Mouse (Mus musculus): ENCODE measurements at regions not wholly inside any gene's neighbourhood (a gene's known extent, or its start where the extent isn't known, plus 50 kb on each side); places are given as distances from the start of the nearest gene placed in this dataset.

DNA sequence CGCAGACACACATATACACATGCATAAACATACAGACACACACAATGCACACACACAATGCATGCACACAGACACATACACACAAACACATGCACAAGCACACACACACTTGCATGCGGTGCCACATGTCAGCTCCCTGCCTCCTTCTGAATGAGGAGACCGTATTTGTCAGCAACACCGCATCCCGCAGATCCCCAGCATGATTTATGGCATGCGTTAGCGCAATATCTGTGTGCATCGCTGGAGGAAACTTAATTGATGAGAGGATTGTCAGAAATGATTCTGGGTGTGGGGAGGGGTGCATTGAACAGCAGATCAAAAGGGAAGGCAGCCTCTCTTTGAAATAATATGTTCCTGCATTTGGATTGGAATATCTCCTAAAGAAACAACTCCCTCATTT is 150.3 kb upstream of the Cdh4 start:
- Histone ChIP-seq H3K36me3 (replicated peaks in 1 of 2; ENCODE audit: control insufficient read depth in 1 of 2, insufficient read depth in 1 of 2, low read length in 1 of 2) (no peaks in the 10 kb centered on the region), H3K4me2 (ENCODE audit: insufficient read depth, low read depth, poor library complexity, severe bottlenecking) (no peak overlapping the region), H3K27me3 (replicated peaks) (no peaks in the 10 kb centered on the region), H3K9ac (ENCODE audit: insufficient read depth, low read depth) (no peak overlapping the region), H3K79me2 (replicated peaks; ENCODE audit: control insufficient read depth, extremely low read depth, insufficient read depth, poor library complexity, severe bottlenecking) (no peaks in the 10 kb centered on the region), H3K4me3 (replicated peaks in 1 of 3; ENCODE audit: low read depth in 2 of 3, low read length in 2 of 3, poor library complexity in 1 of 3) (no peak overlapping the region), H3K27ac (ENCODE audit: insufficient read depth, low read depth) (no peak overlapping the region), H3K4me1 (ENCODE audit: control insufficient read depth in 1 of 2, insufficient read depth in 2 of 2) (no peaks in the 10 kb centered on the region), H3K9me3 (replicated peaks; ENCODE audit: low read length) (peaks cover 94% of the 10 kb centered on the region)
- dilution Hi-C loops (cut with MboI; ENCODE audit: extremely low pct_ligation_motif_present, extremely low pct_unique_long_range_greater_than_20kb, low sequenced_read_pairs) (no loop called here), in situ Hi-C loops (cut with MboI; ENCODE audit: low pct_ligation_motif_present, low pct_unique_long_range_greater_than_20kb, low sequenced_read_pairs) (no loop called here)
- no peak for DNase-seq (ENCODE audit: extremely low read depth)
- no peak for TF ChIP-seq CHD2 (IDR thresholded peaks at IDR 0.05; ENCODE audit: low read length)
- no peak for TF ChIP-seq UBTF (IDR thresholded peaks at IDR 0.05; ENCODE audit: low read depth, low read length)
- no peak for TF ChIP-seq MEF2A (IDR thresholded peaks at IDR 0.05; ENCODE audit: borderline replicate concordance, low read depth, low read length)
- TF ChIP-seq CTCF (conservative IDR thresholded peaks at IDR 0.05 in 1 of 2, IDR thresholded peaks at IDR 0.05 in 1 of 2; ENCODE audit: low read depth in 2 of 2, low read length in 2 of 2) = no peak
- no peak for TF ChIP-seq ETS1 (conservative IDR thresholded peaks at IDR 0.05; ENCODE audit: low read depth, low read length)
- TF ChIP-seq NRF1 (IDR thresholded peaks at IDR 0.05; ENCODE audit: low read depth, low read length) = no peak

DNA sequence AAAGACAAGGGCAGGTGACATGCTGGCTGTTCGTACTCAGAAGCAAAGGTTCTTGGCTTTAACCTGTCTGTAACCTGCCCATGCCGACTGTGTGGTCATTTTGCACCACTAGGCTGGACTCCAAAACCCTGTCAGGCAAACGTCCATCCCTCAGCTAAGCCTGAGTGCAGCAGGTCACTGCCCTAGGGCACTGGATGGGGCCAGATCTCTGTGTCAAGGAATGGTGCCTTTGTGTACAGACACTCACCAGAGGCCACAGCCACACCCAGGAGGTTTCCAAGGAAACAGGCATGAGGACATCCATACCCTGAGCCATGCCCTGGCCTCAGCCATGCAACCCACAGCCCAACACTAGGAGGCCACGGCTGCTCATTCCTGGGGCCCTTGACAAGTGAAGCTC is 149.7 kb upstream of the Cdh4 start:
- in situ Hi-C loops (cut with MboI; ENCODE audit: low pct_ligation_motif_present, low pct_unique_long_range_greater_than_20kb, low sequenced_read_pairs) (no loop called here), dilution Hi-C loops (cut with MboI; ENCODE audit: extremely low pct_ligation_motif_present, extremely low pct_unique_long_range_greater_than_20kb, low sequenced_read_pairs) (no loop called here)
- H3K9ac ChIP-seq (ENCODE audit: insufficient read depth, low read depth) = no peak overlapping the region
- no peaks in the 10 kb centered on the region for H3K4me1 ChIP-seq (ENCODE audit: control insufficient read depth in 1 of 2, insufficient read depth in 2 of 2)
- H3K9me3 ChIP-seq (replicated peaks; ENCODE audit: low read length) = peaks cover 94% of the 10 kb centered on the region
- H3K36me3 ChIP-seq (replicated peaks in 1 of 2; ENCODE audit: control insufficient read depth in 1 of 2, insufficient read depth in 1 of 2, low read length in 1 of 2) = no peaks in the 10 kb centered on the region
- H3K27ac ChIP-seq (ENCODE audit: insufficient read depth, low read depth) = no peak overlapping the region
- H3K27me3 ChIP-seq (replicated peaks) = no peaks in the 10 kb centered on the region
- TF ChIP-seq E2F4 (IDR thresholded peaks at IDR 0.05; ENCODE audit: insufficient replicate concordance, low read depth, low read length) = no peak
- TF ChIP-seq TBP (conservative IDR thresholded peaks at IDR 0.05; ENCODE audit: low read depth, low read length) = no peak
- H3K4me2 ChIP-seq (ENCODE audit: insufficient read depth, low read depth, poor library complexity, severe bottlenecking) = no peak overlapping the region
- no peaks in the 10 kb centered on the region for H3K79me2 ChIP-seq (replicated peaks; ENCODE audit: control insufficient read depth, extremely low read depth, insufficient read depth, poor library complexity, severe bottlenecking)
- DNase-seq (ENCODE audit: extremely low read depth) = no peak
- H3K4me3 ChIP-seq (replicated peaks in 1 of 3; ENCODE audit: low read depth in 2 of 3, low read length in 2 of 3, poor library complexity in 1 of 3) = no peak overlapping the region

DNA sequence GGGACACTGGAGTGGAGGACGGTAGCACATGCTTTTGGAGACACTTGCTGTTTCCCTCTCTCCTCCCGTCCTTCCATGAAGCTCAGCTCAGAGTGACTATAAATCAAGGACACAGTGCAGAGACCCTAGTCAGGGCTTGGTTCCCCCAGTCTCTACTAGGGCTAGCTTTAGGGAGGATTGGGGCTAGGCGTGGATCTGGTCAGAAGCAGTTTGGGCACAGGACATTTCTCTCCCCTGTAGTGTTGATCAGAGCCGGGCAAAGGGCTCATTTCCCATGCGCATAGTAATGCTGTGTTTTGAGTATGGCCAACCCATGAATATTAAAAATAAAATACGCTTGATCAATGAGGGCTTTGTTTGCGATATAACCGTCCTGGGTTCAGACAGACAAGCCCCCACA is 149.1 kb upstream of the Cdh4 start:
- dilution Hi-C loops (cut with MboI; ENCODE audit: extremely low pct_ligation_motif_present, extremely low pct_unique_long_range_greater_than_20kb, low sequenced_read_pairs) (no loop called here), in situ Hi-C loops (cut with MboI; ENCODE audit: low pct_ligation_motif_present, low pct_unique_long_range_greater_than_20kb, low sequenced_read_pairs) (no loop called here)
- Histone ChIP-seq H3K27ac (ENCODE audit: insufficient read depth, low read depth) (no peak overlapping the region), H3K27me3 (replicated peaks) (no peaks in the 10 kb centered on the region), H3K4me2 (ENCODE audit: insufficient read depth, low read depth, poor library complexity, severe bottlenecking) (no peak overlapping the region), H3K9me3 (replicated peaks; ENCODE audit: low read length) (peaks cover 92% of the 10 kb centered on the region), H3K4me1 (ENCODE audit: control insufficient read depth in 1 of 2, insufficient read depth in 2 of 2) (no peaks in the 10 kb centered on the region), H3K36me3 (replicated peaks in 1 of 2; ENCODE audit: control insufficient read depth in 1 of 2, insufficient read depth in 1 of 2, low read length in 1 of 2) (no peaks in the 10 kb centered on the region), H3K4me3 (replicated peaks in 1 of 3; ENCODE audit: low read depth in 2 of 3, low read length in 2 of 3, poor library complexity in 1 of 3) (no peak overlapping the region), H3K9ac (ENCODE audit: insufficient read depth, low read depth) (no peak overlapping the region), H3K79me2 (replicated peaks; ENCODE audit: control insufficient read depth, extremely low read depth, insufficient read depth, poor library complexity, severe bottlenecking) (no peaks in the 10 kb centered on the region)
- TF ChIP-seq POLR2A (IDR thresholded peaks at IDR 0.05; ENCODE audit: low read depth, low read length) (no peak), ELF1 (IDR thresholded peaks at IDR 0.05; ENCODE audit: low read depth, low read length) (no peak), UBTF (IDR thresholded peaks at IDR 0.05; ENCODE audit: low read depth, low read length) (no peak), USF1 (IDR thresholded peaks at IDR 0.05; ENCODE audit: low read depth, low read length) (no peak), MYC (IDR thresholded peaks at IDR 0.05; ENCODE audit: low read depth, low read length) (no peak), SIN3A (IDR thresholded peaks at IDR 0.05; ENCODE audit: low read length) (no peak), NELFE (IDR thresholded peaks at IDR 0.05; ENCODE audit: low read depth, low read length) (no peak), MAX (IDR thresholded peaks at IDR 0.05; ENCODE audit: low read length) (no peak), CHD1 (IDR thresholded peaks at IDR 0.05; ENCODE audit: low read depth, low read length) (no peak), CHD2 (IDR thresholded peaks at IDR 0.05; ENCODE audit: low read length) (no peak), ZNF384 (IDR thresholded peaks at IDR 0.05; ENCODE audit: low read depth, low read length) (no peak)
- DNase-seq (ENCODE audit: extremely low read depth) = no peak
